Mouse (Mus musculus) layer of hippocampus, adult 8-10 months (tissue): Measurements from ENCODE around the gene Soat2. TPM values are rescaled to one million over a fixed set of nuclear protein-coding genes. Genes with fewer than 3 reads are reported as not detected.

Experiments
- DNase-seq, 2 experiments: peaks; one replicate each; pipeline ENCODE4 v3.0.0; 2022; ENCODE audit warnings: low spot score in 2 of 2
- total RNA-seq, 4 experiments: library from RNA; stranded (reverse); gene quantifications; 2 replicates each; pipeline ENCODE4 v1.2.4; 2022

The Soat2 gene
- total RNA-seq, 4 experiments from 2014 or later, result 0.20 to 0.39 TPM; not detected in 2

DNA sequence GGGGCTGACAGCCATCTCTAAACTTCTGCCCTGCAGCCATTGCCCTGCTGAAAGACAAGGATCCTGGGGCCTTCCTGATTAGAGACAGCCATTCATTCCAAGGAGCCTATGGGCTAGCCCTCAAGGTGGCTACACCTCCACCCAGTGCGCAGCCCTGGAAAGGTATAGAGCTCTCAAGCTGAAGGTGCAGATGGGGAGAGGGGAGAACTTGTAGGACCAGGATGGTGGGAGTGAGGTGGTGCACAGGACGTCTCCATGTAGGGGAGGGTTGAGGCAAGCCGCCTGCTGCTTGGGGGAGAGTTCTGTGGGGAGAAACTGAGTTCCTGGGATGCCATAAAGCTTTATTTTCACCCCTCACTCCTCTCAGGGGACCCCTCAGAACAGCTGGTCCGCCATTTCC is 36.7 kb upstream of the Soat2 start:
- DNase-seq, result no peak

DNA sequence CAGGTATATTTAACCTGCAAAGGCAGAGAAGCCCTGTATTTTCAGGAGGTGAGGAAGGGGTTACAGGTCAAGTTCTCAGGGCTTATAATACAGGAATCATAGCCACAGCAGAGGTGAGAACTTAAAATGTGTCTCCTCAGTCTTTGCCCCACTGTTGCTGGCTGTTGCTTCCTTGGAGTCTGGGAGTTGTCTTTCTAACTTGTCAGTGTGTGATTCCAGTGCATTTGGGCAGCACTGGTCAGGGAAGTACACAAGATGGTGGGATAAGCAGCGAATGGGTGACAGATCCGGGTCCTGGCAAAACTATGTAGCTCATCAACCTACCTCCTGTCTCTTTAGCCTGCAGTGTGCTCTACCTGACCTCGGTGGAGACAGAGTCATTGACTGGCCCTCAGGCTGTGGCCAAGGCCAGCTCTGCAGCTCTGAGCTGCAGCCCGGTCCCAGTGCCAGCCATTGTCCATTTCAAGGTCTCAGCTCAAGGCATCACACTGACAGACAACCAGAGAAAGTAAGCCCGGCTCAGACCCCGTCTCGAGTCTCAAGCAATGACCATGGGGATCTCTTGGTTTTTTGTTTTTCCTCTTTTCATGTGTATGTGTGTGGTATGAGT is 35.6 kb upstream of the Soat2 start:
- no peak for DNase-seq

DNA sequence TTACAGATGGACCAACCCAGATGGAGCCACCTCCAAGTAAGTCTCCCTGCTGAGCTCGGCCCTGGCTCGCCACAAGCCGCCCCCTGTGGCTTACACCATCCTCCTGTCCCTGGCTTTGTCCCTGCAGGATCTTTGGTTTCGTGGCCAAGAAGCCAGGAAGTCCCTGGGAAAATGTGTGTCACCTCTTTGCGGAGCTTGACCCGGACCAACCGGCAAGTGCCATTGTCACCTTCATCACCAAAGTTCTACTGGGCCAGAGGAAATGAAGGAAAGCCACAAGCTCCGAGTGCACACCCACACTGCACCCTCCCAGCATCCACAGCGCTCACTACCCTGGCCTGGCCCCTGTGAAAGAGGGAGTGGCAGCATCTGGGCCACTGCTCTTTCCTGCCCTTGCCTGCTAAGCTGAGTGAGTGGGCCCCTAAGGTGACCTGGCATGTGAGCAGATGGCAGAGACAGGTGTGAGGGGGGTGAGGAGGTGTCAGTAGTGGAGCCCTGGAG is 34.5 kb upstream of the Soat2 start:
- DNase-seq, result no peak

DNA sequence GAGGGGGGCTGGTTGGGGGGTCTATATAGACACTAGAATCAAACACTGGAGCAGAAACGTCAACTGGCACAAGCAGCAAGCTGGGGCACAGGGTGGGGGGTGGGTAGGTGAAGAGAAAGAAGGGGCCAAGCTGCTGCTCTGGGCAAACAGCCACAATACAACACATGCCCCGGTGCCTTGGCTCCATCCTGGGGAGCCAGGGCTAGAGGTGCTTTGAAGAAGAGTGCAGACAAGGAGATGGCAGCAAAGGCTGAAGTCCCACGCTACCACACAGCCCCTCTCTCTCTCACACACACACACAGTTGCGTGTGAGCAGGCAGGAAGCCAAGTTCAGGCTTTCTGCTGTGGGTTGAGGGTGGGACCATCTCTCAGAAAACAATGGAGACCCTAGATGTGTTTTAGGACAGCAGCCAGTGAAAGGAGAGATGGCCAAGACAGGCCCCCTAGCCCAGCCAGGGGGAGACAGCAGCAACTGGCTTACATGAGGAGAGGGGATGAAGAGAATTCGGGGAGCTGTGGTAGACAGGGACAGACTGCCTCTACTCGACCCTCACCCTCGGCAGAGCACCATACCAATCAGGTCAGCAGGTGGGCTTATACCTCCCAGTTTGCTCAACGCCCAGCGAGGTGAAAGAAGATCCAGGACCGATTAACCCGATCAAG is 33.4 kb upstream of the Soat2 start:
- DNase-seq, result no peak

DNA sequence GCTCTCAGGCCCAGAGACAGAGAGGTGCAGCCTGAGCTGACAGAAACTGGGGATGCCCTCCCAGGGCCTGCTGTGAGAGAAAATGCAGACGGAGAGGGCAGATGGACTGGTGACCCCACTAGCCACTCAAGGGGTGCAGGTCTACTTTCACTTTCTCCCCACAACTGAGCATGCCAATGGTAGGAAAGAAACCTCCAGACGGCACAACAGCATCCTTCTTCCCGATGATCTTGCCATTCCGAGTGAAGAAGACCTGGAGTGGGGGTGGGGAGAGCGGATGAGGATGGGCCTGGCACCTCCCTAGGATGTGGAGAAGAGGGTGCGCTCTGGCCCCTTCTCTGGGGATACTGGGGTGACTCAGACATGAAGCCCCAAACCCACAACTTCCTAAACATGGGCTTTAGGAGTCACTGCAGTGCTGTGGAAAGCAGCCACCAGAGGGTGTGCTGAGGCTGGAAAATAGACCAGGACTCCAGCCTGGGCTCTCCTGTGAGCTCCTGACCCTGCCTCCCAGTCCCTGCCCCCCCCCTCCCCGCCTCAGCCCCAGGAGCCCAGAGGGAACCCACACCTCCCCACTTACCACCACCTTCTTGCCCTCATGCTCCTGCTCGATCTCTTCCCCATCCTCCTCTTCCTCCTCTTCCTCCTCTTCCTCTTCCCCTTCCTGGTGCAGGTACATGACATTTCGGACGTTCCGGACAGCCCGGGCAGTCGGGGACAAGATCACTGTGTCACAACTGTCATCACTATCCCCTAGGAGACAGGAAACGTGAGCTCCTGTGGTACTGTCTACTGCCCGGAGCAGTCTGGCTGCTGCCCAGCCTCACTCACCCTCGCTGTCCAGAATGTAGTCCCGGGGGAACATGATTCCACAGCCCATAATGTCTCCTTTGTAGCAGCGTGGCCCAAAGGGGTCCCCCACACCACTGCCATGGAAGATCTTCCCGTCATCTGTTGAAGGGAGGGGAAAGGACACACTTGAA is 32.6 kb upstream of the Soat2 start:
- no peak for DNase-seq

DNA sequence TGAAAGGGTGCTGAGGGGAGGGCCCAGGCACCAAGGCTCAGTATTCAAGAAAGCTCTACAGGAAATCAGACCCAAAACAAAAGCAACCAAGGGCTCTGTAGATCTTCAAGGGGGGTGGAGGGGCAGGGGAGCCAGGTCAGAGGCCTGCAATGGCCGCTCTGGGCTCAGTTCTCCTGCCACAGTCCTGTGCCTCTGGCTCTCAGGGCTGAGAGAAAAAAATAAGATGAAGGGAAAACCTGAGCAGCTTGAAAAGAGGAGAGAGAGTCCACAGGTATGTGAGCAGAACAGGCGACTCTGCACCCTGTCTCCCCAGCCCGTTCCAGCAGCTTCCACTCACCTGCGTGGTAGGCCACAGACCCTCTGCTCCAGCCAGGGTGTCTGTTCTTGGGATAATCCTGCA is 31.7 kb upstream of the Soat2 start:
- DNase-seq, result no peak

DNA sequence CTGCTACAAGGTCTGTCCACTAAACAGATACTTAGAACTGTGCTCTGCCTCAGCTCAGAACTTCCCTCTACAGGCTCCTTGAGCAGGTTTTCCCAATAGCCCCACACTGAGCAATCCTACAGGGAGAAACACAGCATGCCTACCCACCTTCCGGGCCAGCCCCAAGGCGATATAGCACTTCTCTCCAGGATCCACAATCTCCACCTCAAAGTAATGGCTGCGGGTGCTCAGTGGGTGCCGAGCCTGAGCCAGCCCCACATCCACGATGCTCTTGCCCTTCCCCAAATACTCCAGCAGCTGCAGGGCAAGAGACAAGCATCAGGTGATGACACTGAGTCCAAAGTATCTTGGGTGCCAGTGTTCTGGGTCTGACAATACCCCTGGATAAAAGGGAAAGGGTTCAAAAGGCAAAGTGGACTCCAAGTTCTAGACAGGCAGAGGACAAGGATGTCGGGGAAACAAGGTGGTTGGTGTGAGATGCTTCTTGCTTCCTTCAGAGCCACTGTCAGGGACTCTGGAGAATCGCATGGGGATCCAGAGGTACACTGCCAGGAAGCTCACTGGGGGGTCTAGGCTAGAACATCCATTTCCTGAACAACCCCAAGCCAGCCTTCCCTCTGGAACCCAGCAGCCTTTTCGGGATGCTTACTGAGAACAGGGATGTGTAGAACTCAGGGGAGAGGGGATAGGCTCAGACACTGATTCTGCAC is 31.1 kb upstream of the Soat2 start:
- no peak for DNase-seq

DNA sequence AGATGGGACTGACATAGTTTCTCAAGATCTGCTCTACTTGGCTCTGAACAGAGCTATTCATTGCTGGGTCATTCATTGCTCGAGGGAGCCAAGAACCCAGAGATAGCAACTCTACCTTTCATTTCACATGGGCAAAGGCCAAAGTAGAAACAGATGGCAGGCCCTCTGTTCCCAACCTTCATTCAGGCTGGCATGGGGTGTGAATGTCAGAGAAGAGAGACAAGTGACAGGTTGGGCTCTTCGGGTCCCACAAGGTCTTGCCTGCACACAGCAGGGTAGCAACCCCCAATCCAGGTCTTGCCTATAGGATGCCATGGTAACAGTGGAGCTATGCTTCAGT is 30.5 kb upstream of the Soat2 start:
- no peak for DNase-seq

DNA sequence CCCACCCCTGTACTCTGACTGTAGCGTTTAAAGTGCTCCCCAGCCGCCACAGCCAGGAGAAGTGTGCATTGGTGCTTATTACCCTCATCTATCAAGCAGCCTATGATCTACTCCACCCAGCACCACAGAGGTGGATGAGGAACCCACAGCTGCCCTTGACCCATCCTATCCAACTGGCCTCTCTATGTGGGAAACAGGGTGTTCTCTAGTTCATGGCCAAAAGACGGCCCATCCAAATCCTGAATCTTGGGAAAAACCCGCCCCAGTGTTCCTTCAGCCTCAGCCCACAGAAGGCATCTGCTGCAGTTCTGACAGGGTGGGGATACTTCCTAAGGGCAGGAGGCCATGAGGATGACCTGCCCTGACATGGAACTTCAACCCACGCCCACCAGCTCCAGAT is 29.8 kb upstream of the Soat2 start:
- DNase-seq, result no peak

DNA sequence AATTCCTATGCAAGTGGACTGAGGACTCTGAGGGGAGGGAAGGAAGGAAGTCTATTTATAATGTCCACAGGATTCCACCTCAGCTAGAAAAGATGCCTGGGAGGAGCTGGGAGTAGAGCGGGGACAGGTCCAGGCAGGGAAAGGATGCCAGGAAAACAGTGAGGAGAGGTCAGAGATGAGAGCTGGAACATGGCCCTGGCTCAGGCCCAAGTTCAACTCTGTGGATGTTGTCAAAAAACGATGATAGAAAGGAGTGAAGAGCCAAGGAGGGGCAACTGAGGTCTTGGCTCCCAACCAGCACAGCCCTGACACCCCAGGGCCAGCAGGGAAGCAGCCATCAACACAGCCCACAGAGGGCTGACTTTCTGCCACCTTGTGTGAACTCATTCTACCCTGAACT is 24.0 kb upstream of the Soat2 start:
- no peak for DNase-seq

DNA sequence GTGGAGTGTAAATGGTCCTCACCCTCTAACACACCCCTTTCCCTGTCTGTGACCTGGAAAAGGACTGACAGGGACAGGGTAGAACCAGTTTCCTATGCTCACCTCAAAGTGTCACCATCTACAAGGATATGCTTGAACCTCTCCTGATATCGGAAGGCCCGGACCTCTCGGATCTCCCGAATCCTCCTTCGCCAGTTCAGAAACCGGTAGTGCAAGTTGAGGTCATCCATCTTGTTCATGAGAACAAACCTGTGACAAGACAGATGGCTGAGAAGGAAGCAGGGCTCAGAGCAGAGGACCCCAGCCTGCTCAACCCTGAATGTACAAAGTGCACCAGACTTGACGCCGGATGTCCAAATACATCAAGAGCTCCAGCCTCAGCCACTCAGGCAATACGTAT is 17.0 kb upstream of the Soat2 start:
- no peak for DNase-seq

DNA sequence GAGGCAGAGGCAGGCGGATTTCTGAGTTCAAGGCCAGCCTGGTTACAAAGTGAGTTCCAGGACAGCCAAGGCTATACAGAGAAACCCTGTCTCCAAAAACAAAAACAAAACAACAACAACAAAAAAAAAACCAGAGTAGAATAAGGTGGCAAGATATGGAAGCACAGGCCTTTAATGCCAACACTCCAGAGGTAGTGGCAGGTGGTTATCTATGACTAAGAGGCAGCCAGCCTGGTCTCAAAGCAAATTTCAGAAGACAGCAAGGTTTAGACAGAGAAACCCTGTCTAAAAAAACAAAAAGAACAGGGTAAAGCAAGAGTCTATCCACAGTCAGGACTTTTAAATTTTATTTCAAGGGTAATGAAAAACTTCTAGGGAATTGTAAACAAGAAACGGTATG is 15.6 kb upstream of the Soat2 start:
- DNase-seq, result no peak

DNA sequence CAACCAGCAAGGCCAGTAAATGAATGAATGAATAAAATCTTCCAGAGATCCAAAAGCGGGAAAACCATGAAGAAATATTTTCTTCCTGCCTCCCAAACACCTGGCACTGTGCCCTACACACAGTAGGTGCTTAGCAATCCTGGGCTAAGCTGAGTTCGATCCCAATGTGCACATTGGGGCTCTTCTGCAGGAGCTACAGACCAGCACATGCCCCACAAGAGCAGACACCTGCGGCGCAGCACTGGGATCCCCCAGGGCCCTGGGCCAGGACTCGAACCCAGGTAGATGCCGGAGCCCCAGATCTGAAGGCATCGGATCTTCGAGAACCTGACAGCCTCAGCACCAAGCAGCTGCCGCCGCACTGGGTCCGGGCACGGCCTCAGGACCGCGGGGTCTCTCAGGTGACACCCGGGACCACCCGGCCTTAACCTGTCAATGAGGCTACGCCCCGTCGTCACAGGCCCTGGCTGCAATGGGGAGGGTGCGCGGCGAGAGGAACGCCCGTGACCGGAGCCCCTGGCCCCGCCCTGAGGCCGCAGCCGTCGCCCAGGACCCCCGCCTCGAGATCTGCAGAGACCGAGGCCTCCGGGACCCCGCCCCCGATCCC is 14.7 kb upstream of the Soat2 start:
- peak; percentile 33 to 54 for DNase-seq

DNA sequence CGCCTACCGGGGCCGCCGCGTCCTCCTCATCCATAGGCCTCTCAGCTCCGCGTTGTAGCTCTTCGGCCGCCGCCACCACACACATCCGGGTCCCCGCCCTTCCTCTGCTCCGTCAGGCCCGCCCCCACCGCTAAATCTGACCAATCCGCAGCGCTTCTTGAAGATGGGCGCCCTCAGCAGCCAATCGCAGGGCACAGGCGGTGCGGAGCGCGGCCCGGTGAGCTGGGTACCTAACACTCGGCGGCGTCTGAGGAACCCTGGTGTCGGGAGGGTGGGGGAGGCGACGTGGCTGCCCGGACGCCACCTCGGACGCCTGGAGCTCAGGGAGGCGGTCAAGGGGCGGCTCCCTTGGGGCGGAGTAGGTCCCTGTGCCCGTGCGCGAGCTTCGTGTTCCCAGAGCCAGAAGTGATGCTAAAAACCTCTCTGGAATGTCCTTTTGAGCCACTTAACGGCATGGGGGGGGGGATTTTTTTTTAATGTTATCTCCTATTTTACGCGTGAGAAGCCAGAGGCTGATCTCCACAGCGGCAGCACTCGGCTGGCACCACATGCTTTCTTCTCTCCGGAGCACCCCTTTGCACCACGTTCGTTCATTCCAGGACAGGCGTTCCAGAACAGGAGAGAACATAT is 14.1 kb upstream of the Soat2 start, which contains the start of gene Spryd3:
Gene Spryd3, minus strand, starts transcription at position 106 of the 630 bp plus-strand sequence.
- DNase-seq, result peak; percentile 94 to 99

DNA sequence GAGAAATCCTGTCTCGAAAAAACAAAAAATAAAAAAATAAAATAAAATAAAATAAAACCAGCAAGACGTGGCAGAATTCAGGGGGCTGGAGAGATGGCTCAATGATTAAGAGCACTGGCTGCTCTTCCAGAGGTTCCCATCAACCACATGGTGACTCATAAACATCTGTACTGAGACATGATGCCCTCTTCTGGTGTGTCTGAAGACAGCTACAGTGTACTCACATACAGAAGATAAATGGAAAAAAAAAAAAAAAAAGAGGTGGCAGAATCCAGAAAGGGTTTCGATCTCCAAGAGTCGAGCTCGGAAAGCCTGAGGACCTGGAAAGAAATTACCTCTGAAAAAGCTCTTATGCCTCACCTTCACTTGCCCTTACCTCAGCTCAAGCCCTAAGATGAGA is 9.2 kb upstream of the Soat2 start:
- DNase-seq, result no peak

DNA sequence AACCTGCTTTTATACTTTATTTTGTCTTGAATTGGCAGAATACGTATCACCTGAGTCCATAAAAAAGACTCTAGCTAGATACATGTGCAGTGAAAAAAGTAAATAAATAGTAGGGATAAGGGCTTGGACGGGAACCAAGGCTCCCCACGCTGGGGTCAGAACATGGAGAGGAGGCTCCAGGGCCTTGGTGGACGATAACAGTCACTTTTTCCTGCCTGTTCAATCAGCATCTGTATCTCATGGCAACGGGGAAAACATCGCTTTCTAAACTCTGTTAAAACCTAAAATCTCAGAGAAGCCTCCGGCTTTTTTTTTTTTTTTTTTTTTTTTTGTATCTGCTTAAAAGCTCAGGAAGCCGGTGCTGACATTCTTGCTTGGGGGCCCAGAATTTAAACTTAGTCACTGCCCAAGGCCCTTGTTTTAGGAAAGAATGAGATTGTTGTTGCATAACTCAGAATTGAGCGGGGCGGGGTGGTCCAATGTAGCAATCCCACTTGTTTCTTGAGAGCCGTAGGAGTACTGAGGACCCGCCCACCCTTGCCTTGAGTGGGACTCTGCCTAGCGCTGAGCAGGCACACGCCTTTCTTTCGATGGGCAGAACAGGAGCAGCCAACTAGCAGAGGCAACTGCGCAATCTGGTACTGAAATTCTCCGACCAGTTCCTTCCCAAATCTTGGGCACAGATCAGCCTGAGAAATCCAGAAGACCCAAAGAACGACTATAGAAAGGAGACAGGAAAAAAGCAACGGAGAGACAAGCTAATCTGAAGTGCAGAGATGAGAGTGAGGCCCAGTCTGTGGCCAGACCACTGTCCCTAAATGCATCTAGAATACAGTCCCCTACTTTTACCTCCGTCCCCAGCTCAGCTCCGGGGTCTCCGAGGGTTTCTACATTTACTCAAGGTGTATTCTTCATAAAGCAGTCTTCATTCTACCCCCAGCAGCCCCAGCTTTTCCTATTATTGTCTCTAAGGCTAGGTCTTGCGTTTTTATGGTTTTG is 7.1 kb upstream of the Soat2 start:
- peak in 1 of 2 experiments; percentile 31 for DNase-seq

DNA sequence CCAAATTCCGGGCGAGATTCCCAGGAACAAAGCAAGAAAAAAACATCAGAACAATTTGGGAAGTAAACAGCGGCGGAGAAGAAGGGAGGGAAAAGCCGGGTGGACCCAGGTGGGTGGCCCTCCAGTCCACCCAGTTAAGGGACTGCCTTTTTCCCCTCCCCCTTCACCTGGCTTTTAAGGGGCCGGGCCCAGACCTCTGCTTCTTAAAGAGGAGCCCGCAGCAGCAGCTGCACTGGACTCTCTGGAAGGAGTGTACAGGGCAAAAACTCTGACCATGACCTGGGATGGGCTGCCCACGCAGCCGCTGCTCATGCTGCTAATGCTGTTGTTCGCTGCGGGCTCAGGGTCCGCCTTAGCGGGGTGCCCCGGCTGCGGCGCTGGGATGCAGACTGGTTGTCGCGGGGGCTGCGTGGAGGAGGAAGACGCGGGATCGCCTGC is 6.0 kb upstream of the Soat2 start, which contains the start of gene Igfbp6:
Gene Igfbp6, plus strand, starts transcription at position 89 of the 438 bp plus-strand sequence.
- DNase-seq, result no peak

DNA sequence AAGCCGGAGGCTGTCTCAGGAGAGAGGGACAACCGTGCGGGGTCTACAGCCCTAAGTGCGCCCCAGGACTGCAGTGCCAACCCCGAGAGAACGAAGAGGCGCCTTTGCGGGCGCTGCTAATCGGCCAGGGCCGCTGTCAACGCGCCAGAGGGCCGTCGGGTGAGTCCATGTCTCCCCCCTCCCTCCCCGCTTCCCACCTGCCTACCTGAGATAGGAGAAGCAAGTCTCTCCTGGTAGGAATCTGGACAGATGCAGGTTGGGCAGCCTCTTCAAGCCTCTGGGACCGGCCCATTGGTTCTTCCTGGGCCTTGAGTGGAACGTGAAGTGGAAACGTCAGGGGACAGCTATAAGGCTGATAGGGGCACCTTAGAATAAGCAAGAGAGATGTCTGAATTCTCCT is 5.6 kb upstream of the Soat2 start:
- DNase-seq, result no peak

DNA sequence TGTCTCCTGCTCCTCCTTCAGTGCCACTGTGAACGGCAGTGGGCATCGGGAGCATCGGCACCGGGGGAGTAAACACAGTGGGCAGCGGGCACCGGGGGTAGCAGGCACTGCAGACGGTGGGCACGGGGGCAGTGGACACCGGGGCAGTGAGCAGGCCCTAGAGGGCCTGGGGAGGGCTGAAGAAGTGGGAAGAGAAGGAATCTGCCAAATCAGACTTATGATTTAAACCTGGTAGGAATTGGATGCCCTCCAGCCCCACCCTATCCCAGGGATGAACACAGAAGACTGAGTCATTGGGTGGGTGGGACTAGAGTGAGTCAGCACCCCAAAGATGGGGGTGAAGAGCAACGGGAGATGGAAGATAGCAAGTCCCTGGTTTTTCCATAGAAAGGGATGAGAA is 5.0 kb upstream of the Soat2 start:
- DNase-seq, result no peak
